Mouse (Mus musculus): ENCODE data around the gene Mmp21.
A peak's percentile ranks its signal among the peaks of the same experiment; 100 is the strongest.

Mmp21 gene

GRCm38 (mm10) chr7:133638821-133639220, 41.0 kb downstream of the Mmp21 start:
- DNase-seq: peak; percentile 76

- DNase-seq: peak; percentile 20
These were observed 41.6 kb downstream of the Mmp21 start for GRCm38 (mm10) chr7:133638306-133638705.

- DNase-seq: peak; percentile 97
These were observed 42.2 kb downstream of the Mmp21 start, which contains the start of gene Edrf1 for GRCm38 (mm10) chr7:133637361-133638305. TSS of gene Edrf1 (plus strand) at chr7:133637543.

GRCm38 (mm10) chr7:133636738-133637352, 43.0 kb downstream of the Mmp21 start:
- DNase-seq: peak; percentile 84

- no peak for DNase-seq
These were observed 44.8 kb downstream of the Mmp21 start for GRCm38 (mm10) chr7:133634932-133635650.

GRCm38 (mm10) chr7:133632476-133632875, 47.4 kb downstream of the Mmp21 start:
- peak; percentile 24 for DNase-seq

GRCm38 (mm10) chr7:133630821-133631220, 49.0 kb downstream of the Mmp21 start:
- DNase-seq: no peak

- DNase-seq: no peak
These were observed 52.5 kb downstream of the Mmp21 start for GRCm38 (mm10) chr7:133627184-133627936.
